Mouse (Mus musculus) hindbrain, embryonic 15.5 days (tissue): Measurements from ENCODE around the gene Pth1r. TPM values are rescaled to one million over a fixed set of nuclear protein-coding genes. Genes with fewer than 3 reads are reported as not detected.
"Not testable (repeated sequence)": the region's sequence is repeated elsewhere in the genome, so short reads cannot be mapped to it uniquely, and the experiment has no call there.

ENCODE experiments used
- ATAC-seq: fragments of 200-750 bp; cut with Nextera tagmentation; 2 replicates; pipeline ENCODE4 v1.8.0; 2017; ENCODE audit warnings: low read depth, moderate number of reproducible peaks, moderate TSS enrichment; ENCODE audit not compliant: low FRiP score
- H3K27ac ChIP-seq: fragments of 300-500 bp; sonication (generic); replicated peaks from 2 replicates; pipeline ENCODE4 v1.5.1; 2015; ENCODE audit warnings: mild to moderate bottlenecking, inconsistent platforms
- H3K27me3 ChIP-seq: fragments of 300-500 bp; sonication (generic); 2 replicates; pipeline ENCODE4 v1.6.1; 2015; ENCODE audit warnings: control low read depth, inconsistent platforms
- H3K36me3 ChIP-seq: fragments of 300-500 bp; sonication (generic); 2 replicates; pipeline ENCODE4 v1.6.1; 2015; ENCODE audit warnings: control low read depth, inconsistent platforms
- H3K4me1 ChIP-seq: fragments of 300-500 bp; sonication (generic); replicated peaks from 2 replicates; pipeline ENCODE4 v1.6.1; 2015; ENCODE audit warnings: control low read depth, inconsistent platforms
- H3K4me2 ChIP-seq: fragments of 300-500 bp; sonication (generic); 2 replicates; pipeline ENCODE4 v1.6.1; 2015; ENCODE audit warnings: moderate library complexity, mild to moderate bottlenecking, inconsistent platforms
- H3K4me3 ChIP-seq: fragments of 300-500 bp; sonication (generic); 2 replicates; pipeline ENCODE4 v1.5.1; 2015; ENCODE audit warnings: mild to moderate bottlenecking, inconsistent platforms
- H3K9ac ChIP-seq: fragments of 300-500 bp; sonication (generic); 2 replicates; pipeline ENCODE4 v1.6.1; 2015; ENCODE audit warnings: inconsistent platforms
- H3K9me3 ChIP-seq: fragments of 300-500 bp; sonication (generic); 2 replicates; pipeline ENCODE4 v1.6.1; 2016; ENCODE audit warnings: control low read depth, inconsistent platforms
- WGBS: fragments of 180-500 bp; shearing (Covaris S2); methylation state at CpG from one replicate; pipeline ENCODE4 v1.1.7; 2015; 5-methylcytosine and 5-hydroxymethylcytosine counted together
- polyA plus RNA-seq: library from polyadenylated mRNA; unstranded; fragments of >200 nt; fragmentation: Nextera tagmentation; extraction: Ambion mirVana; gene quantifications from 2 replicates; pipeline ENCODE4 v1.2.1, GENCODE M21; 2015

Gene Pth1r
- polyA plus RNA-seq, 1 experiment from 2014 or later = 12.0 TPM

GRCm38 (mm10) chr9:110689261-110689779 is 57.6 kb downstream of the Pth1r start:
- no peak overlapping the region for H3K4me3 ChIP-seq
- no peak overlapping the region for H3K4me2 ChIP-seq
- peaks cover 23% of the 10 kb centered on the region for H3K4me1 ChIP-seq
- WGBS = 87% methylated on average over 8 of the region's 8 CpGs
- no peaks in the 10 kb centered on the region for H3K27me3 ChIP-seq
- H3K9me3 ChIP-seq = no peaks in the 10 kb centered on the region
- no peak overlapping the region for H3K9ac ChIP-seq
- H3K36me3 ChIP-seq = 0 out of 2 replicates have a peak, but pooled peaks cover 7% of the 10 kb centered on the region
- no peak for ATAC-seq
- H3K27ac ChIP-seq = no peak overlapping the region

- no peaks in the 10 kb centered on the region for H3K9me3 ChIP-seq
Measured at GRCm38 (mm10) chr9:110687846-110688245, 59.1 kb downstream of the Pth1r start.

GRCm38 (mm10) chr9:110687061-110687460 is 59.9 kb downstream of the Pth1r start:
- Histone ChIP-seq H3K36me3 (no peaks in the 10 kb centered on the region), H3K27ac (no peak overlapping the region), H3K27me3 (no peaks in the 10 kb centered on the region), H3K9me3 (no peaks in the 10 kb centered on the region), H3K4me3 (no peak overlapping the region), H3K4me2 (no peak overlapping the region), H3K4me1 (peaks cover 43% of the 10 kb centered on the region), H3K9ac (no peak overlapping the region)
- 68% methylated on average over 5 of the region's 5 CpGs for WGBS
- ATAC-seq = no peak

More at GRCm38 (mm10) chr9:110687846-110688245, 59.1 kb downstream of the Pth1r start:
- ATAC-seq = no peak
- Histone ChIP-seq H3K27ac (no peak overlapping the region), H3K4me3 (no peak overlapping the region), H3K4me2 (no peak overlapping the region), H3K4me1 (peaks cover 37% of the 10 kb centered on the region), H3K9ac (no peak overlapping the region), H3K36me3 (no peaks in the 10 kb centered on the region), H3K27me3 (no peaks in the 10 kb centered on the region)
- WGBS = 82% methylated on average over 2 of the region's 2 CpGs

DNA sequence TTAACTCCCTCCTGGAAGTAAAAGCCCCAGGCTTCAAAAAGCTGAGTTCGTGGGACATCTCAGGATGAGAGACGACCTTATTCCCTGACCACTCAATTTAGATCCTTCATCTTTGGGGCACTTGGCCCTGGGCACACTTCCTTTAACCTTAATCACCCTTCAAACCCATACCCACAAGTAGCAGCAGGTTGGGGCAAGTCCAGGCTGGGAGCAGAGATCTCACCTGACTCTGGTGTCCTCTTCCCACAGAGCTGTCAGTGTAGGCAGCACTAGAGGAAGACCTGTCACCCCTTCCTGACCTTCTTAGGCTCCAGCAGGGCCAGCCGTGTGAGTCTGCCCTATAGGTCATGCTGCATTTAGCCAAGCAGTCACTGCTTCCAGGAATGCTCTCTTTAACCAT is 60.5 kb downstream of the Pth1r start:
- ATAC-seq = no peak
- H3K4me2 ChIP-seq = no peak overlapping the region
- no peak overlapping the region for H3K27ac ChIP-seq
- H3K9ac ChIP-seq = no peak overlapping the region
- no peaks in the 10 kb centered on the region for H3K9me3 ChIP-seq
- 47% methylated on average over 3 of the region's 3 CpGs for WGBS
- no peaks in the 10 kb centered on the region for H3K27me3 ChIP-seq
- peaks cover 49% of the 10 kb centered on the region for H3K4me1 ChIP-seq
- H3K4me3 ChIP-seq = no peak overlapping the region
- no peaks in the 10 kb centered on the region for H3K36me3 ChIP-seq

DNA sequence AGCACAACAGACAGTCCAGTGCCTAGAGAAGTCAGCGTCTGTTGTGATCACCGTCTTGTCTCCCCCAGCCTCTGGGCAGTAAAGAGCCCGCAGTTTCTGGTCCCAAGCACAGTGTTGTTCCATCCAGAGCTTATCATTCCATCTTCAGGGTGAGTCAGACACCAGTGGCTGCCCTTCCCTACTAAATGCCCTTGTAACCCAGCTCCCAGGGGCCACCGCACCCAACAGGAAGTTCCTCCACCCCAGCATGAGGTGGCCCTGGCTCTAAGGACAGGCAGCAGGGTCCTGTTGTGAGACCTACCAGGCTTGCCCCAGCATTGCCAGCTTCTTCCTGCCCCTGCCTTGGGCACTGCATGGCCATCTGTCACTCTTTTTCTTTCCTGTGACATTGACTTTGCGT is 61.4 kb downstream of the Pth1r start:
- Histone ChIP-seq H3K4me1 (peaks cover 53% of the 10 kb centered on the region), H3K4me3 (no peak overlapping the region), H3K9me3 (no peaks in the 10 kb centered on the region), H3K27me3 (no peaks in the 10 kb centered on the region), H3K27ac (no peak overlapping the region), H3K4me2 (no peak overlapping the region), H3K36me3 (no peaks in the 10 kb centered on the region), H3K9ac (no peak overlapping the region)
- 72% methylated on average over 5 of the region's 5 CpGs for WGBS
- ATAC-seq = no peak

- H3K9me3 ChIP-seq = no peaks in the 10 kb centered on the region
- H3K9ac ChIP-seq = no peak overlapping the region
- no peaks in the 10 kb centered on the region for H3K27me3 ChIP-seq
- H3K36me3 ChIP-seq = no peaks in the 10 kb centered on the region
- WGBS = 68% methylated on average over 8 of the region's 8 CpGs
- H3K4me2 ChIP-seq = no peak overlapping the region
- peak overlapping the region; percentile 69 for H3K27ac ChIP-seq
- H3K4me3 ChIP-seq = no peak overlapping the region
- peaks cover 53% of the 10 kb centered on the region for H3K4me1 ChIP-seq
- no peak for ATAC-seq
Measured at GRCm38 (mm10) chr9:110685187-110685586, 61.8 kb downstream of the Pth1r start.

GRCm38 (mm10) chr9:110684100-110684831 is 62.7 kb downstream of the Pth1r start:
- no peak overlapping the region for H3K9ac ChIP-seq
- no peaks in the 10 kb centered on the region for H3K36me3 ChIP-seq
- H3K9me3 ChIP-seq = no peaks in the 10 kb centered on the region
- peaks cover 53% of the 10 kb centered on the region for H3K4me1 ChIP-seq
- no peaks in the 10 kb centered on the region for H3K27me3 ChIP-seq
- peak overlapping the region; percentile 69 for H3K27ac ChIP-seq
- ATAC-seq = peak; percentile 57
- no peak overlapping the region for H3K4me2 ChIP-seq
- H3K4me3 ChIP-seq = no peak overlapping the region
- WGBS = 44% methylated on average over 6 of the region's 6 CpGs

GRCm38 (mm10) chr9:110683574-110684099 is 63.3 kb downstream of the Pth1r start:
- ATAC-seq = no peak

GRCm38 (mm10) chr9:110682697-110683096 is 64.2 kb downstream of the Pth1r start:
- H3K4me2 ChIP-seq, H3K27ac ChIP-seq, ATAC-seq, H3K27me3 ChIP-seq, H3K9me3 ChIP-seq, H3K9ac ChIP-seq, H3K4me3 ChIP-seq, H3K36me3 ChIP-seq: not testable (repeated sequence)
- H3K4me1 ChIP-seq = peaks cover 53% of the 10 kb centered on the region
- WGBS = 74% methylated on average over 3 of the region's 3 CpGs

More at GRCm38 (mm10) chr9:110683574-110684099, 63.3 kb downstream of the Pth1r start:
- no peak overlapping the region for H3K4me3 ChIP-seq
- no peak overlapping the region for H3K9ac ChIP-seq
- no peaks in the 10 kb centered on the region for H3K9me3 ChIP-seq
- WGBS = 48% methylated on average over 4 of the region's 4 CpGs
- H3K4me2 ChIP-seq = no peak overlapping the region
- peaks cover 53% of the 10 kb centered on the region for H3K4me1 ChIP-seq
- peak overlapping the region; percentile 69 for H3K27ac ChIP-seq
- H3K36me3 ChIP-seq = no peaks in the 10 kb centered on the region
- H3K27me3 ChIP-seq = no peaks in the 10 kb centered on the region

- WGBS = 49% methylated on average over 5 of the region's 5 CpGs
- no peak for ATAC-seq
- no peak overlapping the region for H3K9ac ChIP-seq
- peak overlapping the region; percentile 58 for H3K27ac ChIP-seq
- H3K27me3 ChIP-seq = no peaks in the 10 kb centered on the region
- no peaks in the 10 kb centered on the region for H3K36me3 ChIP-seq
- no peak overlapping the region for H3K4me3 ChIP-seq
- H3K4me2 ChIP-seq = no peak overlapping the region
- H3K4me1 ChIP-seq = peaks cover 53% of the 10 kb centered on the region
- no peaks in the 10 kb centered on the region for H3K9me3 ChIP-seq
Measured at GRCm38 (mm10) chr9:110682255-110682654, 64.7 kb downstream of the Pth1r start.

- Histone ChIP-seq H3K4me1 (peaks cover 48% of the 10 kb centered on the region), H3K4me2 (no peak overlapping the region), H3K9me3 (no peaks in the 10 kb centered on the region), H3K36me3 (no peaks in the 10 kb centered on the region), H3K9ac (no peak overlapping the region), H3K27ac (peak overlapping the region; percentile 58), H3K4me3 (no peak overlapping the region), H3K27me3 (no peaks in the 10 kb centered on the region)
- peak; percentile 74; the same call in 1 of the 2 replicates for ATAC-seq
- 24% methylated on average over 9 of the region's 9 CpGs for WGBS
Measured at GRCm38 (mm10) chr9:110681817-110682216, 65.1 kb downstream of the Pth1r start.

DNA sequence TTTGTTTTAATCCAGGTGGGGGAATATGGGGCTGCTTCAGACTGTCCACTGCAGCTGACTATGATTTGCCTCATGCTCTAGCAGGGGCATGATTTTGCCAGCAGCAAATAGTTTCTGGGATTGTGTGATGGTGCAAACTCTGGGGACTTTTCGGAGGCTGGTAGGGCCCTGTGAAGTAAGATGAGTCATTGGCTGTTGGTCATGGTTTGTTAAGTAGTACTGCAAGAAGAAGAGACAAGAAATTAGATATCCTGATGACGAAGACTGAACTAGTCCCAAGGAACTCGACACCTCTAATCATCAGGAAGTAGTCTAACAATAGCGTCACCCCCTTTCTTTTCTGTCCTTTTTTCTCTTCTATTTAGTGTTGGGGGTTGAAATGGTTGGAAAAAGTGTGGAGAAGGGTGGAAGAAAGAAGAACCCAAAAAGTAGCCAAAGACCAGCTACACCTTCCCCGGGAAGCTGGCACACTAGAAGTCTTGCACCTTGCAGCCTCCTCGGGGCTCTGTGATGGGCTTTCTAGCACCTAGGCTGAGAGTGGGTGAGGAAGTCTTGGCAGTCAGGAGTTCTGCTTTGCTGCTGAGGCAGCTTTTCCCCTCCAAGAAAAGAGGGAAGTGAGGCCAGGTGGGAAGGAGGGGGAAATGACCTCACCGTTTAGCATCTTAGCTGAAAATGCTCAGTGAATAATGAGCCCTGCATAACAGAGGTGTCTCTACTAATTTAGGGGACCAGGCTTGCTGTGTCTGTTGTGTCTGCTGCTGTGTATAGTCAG is 66.0 kb downstream of the Pth1r start:
- H3K9ac ChIP-seq = no peak overlapping the region
- peaks cover 46% of the 10 kb centered on the region for H3K4me1 ChIP-seq
- ATAC-seq = no peak
- no peak overlapping the region for H3K4me3 ChIP-seq
- peak overlapping the region; percentile 58; the same call in 1 of the 2 replicates for H3K27ac ChIP-seq
- no peaks in the 10 kb centered on the region for H3K36me3 ChIP-seq
- H3K4me2 ChIP-seq = no peak overlapping the region
- WGBS = 88% methylated on average over 7 of the region's 7 CpGs
- H3K27me3 ChIP-seq = no peaks in the 10 kb centered on the region
- no peaks in the 10 kb centered on the region for H3K9me3 ChIP-seq
